Mouse (Mus musculus) urinary bladder, postnatal 4 days (tissue): ENCODE measurements at regions not wholly inside any gene's neighbourhood (a gene's known extent, or its start where the extent isn't known, plus 50 kb on each side); places are given as distances from the start of the nearest gene placed in this dataset.

Experiments used
- DNase-seq, 2 experiments: peaks; one replicate each; pipeline ENCODE4 v3.0.0; 2021 to 2022; ENCODE audit warnings: low spot score in 2 of 2

- DNase-seq: no peak
Measured at GRCm38 (mm10) chr13:70458406-70458805, 179.0 kb downstream of the Ice1 start.

- DNase-seq: no peak
Measured at GRCm38 (mm10) chr13:70464996-70465395, 172.4 kb downstream of the Ice1 start.

- DNase-seq: no peak
Measured at GRCm38 (mm10) chr13:70474746-70475145, 162.7 kb downstream of the Ice1 start.

- DNase-seq: no peak
Measured at GRCm38 (mm10) chr13:70475366-70475765, 162.1 kb downstream of the Ice1 start.

- no peak for DNase-seq
Measured at GRCm38 (mm10) chr13:70499302-70499701, 138.1 kb downstream of the Ice1 start.
